Mouse (Mus musculus) cortical plate, adult 2 months (tissue): ENCODE measurements around the gene Cpt1b.

Source experiments
- CTCF ChIP-seq: fragments of 200-500 bp; IDR thresholded peaks from 2 replicates; pipeline ENCODE4 v1.5.1; 2011; ENCODE audit warnings: mild to moderate bottlenecking, control low read depth, low read length; ENCODE audit not compliant: insufficient read depth; ENCODE audit errors: extremely low read depth
- POLR2A ChIP-seq: fragments of 200-500 bp; IDR thresholded peaks from 2 replicates; pipeline ENCODE4 v1.6.1; 2011; ENCODE audit warnings: mild to moderate bottlenecking, low read length, control low read depth; ENCODE audit not compliant: insufficient read depth; ENCODE audit errors: extremely low read depth

GRCm38 (mm10) chr15:89378831-89379401 lies 46.7 kb downstream of the Cpt1b start, which contains the start of gene Odf3b:
- TF ChIP-seq POLR2A: no peak
- TF ChIP-seq CTCF: no peak
